Mouse (Mus musculus) urinary bladder, adult 18-20 months (tissue): Measurements from ENCODE around the gene Pde8b.

Experiments
- DNase-seq, 2 experiments: peaks; one replicate each; pipeline ENCODE4 v3.0.0; 2022; ENCODE audit warnings: low spot score in 2 of 2, mixed read lengths in 2 of 2

Gene Pde8b

GRCm38 (mm10) chr13:95140460-95141079 lies 109.6 kb downstream of the Pde8b start:
- DNase-seq: no peak

- DNase-seq: no peak
These were observed 114.6 kb downstream of the Pde8b start for GRCm38 (mm10) chr13:95135326-95136150.

GRCm38 (mm10) chr13:95131848-95132247 lies 118.3 kb downstream of the Pde8b start:
- no peak for DNase-seq

- no peak for DNase-seq
These were observed 119.1 kb downstream of the Pde8b start for GRCm38 (mm10) chr13:95131041-95131440.

- DNase-seq: no peak
These were observed 122.8 kb downstream of the Pde8b start for GRCm38 (mm10) chr13:95127288-95127687.

- no peak for DNase-seq
These were observed 123.3 kb downstream of the Pde8b start for GRCm38 (mm10) chr13:95126801-95127200.

GRCm38 (mm10) chr13:95125546-95126215 lies 124.5 kb downstream of the Pde8b start:
- DNase-seq: no peak

GRCm38 (mm10) chr13:95120570-95120969 lies 129.6 kb downstream of the Pde8b start:
- no peak for DNase-seq

GRCm38 (mm10) chr13:95113763-95114162 lies 136.4 kb downstream of the Pde8b start:
- peak; percentile 21 to 38 for DNase-seq

GRCm38 (mm10) chr13:95109555-95109954 lies 140.6 kb downstream of the Pde8b start:
- DNase-seq: no peak

- no peak for DNase-seq
These were observed 142.1 kb downstream of the Pde8b start for GRCm38 (mm10) chr13:95108035-95108434.

GRCm38 (mm10) chr13:95104865-95105264 lies 145.3 kb downstream of the Pde8b start:
- no peak for DNase-seq

GRCm38 (mm10) chr13:95102985-95103590 lies 147.0 kb downstream of the Pde8b start:
- DNase-seq: no peak

GRCm38 (mm10) chr13:95101315-95101714 lies 148.8 kb downstream of the Pde8b start:
- no peak for DNase-seq

- no peak for DNase-seq
These were observed 151.0 kb downstream of the Pde8b start for GRCm38 (mm10) chr13:95098931-95099720.

GRCm38 (mm10) chr13:95096646-95097045 lies 153.5 kb downstream of the Pde8b start:
- no peak for DNase-seq

GRCm38 (mm10) chr13:95095860-95096259 lies 154.3 kb downstream of the Pde8b start:
- no peak for DNase-seq

GRCm38 (mm10) chr13:95091546-95092445 lies 158.3 kb downstream of the Pde8b start:
- no peak for DNase-seq

GRCm38 (mm10) chr13:95087358-95087787 lies 162.8 kb downstream of the Pde8b start:
- no peak for DNase-seq

- no peak for DNase-seq
These were observed 164.1 kb downstream of the Pde8b start for GRCm38 (mm10) chr13:95086033-95086432.
